Mouse (Mus musculus) right cerebral cortex, adult 2 months (tissue): ENCODE data around the gene Por.

Experiments
- DNase-seq, 2 experiments: peaks; one replicate each; pipeline ENCODE4 v3.0.0; 2021 to 2022; ENCODE audit warnings: low spot score in 2 of 2

Gene Por

GRCm38 (mm10) chr5:135701601-135702000 lies 31.8 kb downstream of the Por start:
- no peak for DNase-seq

- DNase-seq = no peak
These were observed 32.4 kb downstream of the Por start for GRCm38 (mm10) chr5:135702190-135702589.

- peak; percentile 76 to 78 for DNase-seq
These were observed 32.9 kb downstream of the Por start for GRCm38 (mm10) chr5:135702682-135703192.

- no peak for DNase-seq
These were observed 33.6 kb downstream of the Por start for GRCm38 (mm10) chr5:135703431-135703830.

GRCm38 (mm10) chr5:135705383-135705782 lies 35.5 kb downstream of the Por start:
- no peak for DNase-seq

GRCm38 (mm10) chr5:135707039-135707438 lies 37.2 kb downstream of the Por start:
- no peak for DNase-seq

- no peak for DNase-seq
These were observed 38.0 kb downstream of the Por start for GRCm38 (mm10) chr5:135707855-135708254.

- no peak for DNase-seq
These were observed 39.9 kb downstream of the Por start for GRCm38 (mm10) chr5:135709716-135710115.

GRCm38 (mm10) chr5:135710599-135711214 lies 40.9 kb downstream of the Por start:
- DNase-seq = peak; percentile 56 to 58

- DNase-seq = no peak
These were observed 41.9 kb downstream of the Por start for GRCm38 (mm10) chr5:135711582-135712355.

GRCm38 (mm10) chr5:135712803-135713202 lies 43.0 kb downstream of the Por start:
- DNase-seq = peak; percentile 69

GRCm38 (mm10) chr5:135713441-135714218 lies 43.8 kb downstream of the Por start:
- DNase-seq = peak; percentile 64 to 71

- no peak for DNase-seq
These were observed 45.8 kb downstream of the Por start for GRCm38 (mm10) chr5:135715624-135716023.

- DNase-seq = no peak
These were observed 49.8 kb downstream of the Por start for GRCm38 (mm10) chr5:135719586-135720120.

GRCm38 (mm10) chr5:135720121-135720520 lies 50.3 kb downstream of the Por start:
- no peak for DNase-seq

- DNase-seq = no peak
These were observed 51.2 kb downstream of the Por start for GRCm38 (mm10) chr5:135721076-135721475.

GRCm38 (mm10) chr5:135722121-135722520 lies 52.3 kb downstream of the Por start:
- peak; percentile 41 to 43 for DNase-seq

GRCm38 (mm10) chr5:135723165-135723751 lies 53.4 kb downstream of the Por start:
- DNase-seq = no peak

GRCm38 (mm10) chr5:135724536-135725322 lies 54.9 kb downstream of the Por start:
- DNase-seq = no peak

- peak; percentile 50 to 62 for DNase-seq
These were observed 55.6 kb downstream of the Por start for GRCm38 (mm10) chr5:135725391-135725841.

- DNase-seq = no peak
These were observed 56.2 kb downstream of the Por start for GRCm38 (mm10) chr5:135725991-135726390.
